Mouse (Mus musculus): ENCODE results near the gene Ndufa3. TPM values are rescaled to one million over a fixed set of nuclear protein-coding genes. Genes with fewer than 3 reads are reported as not detected.
A peak's percentile ranks its signal among the peaks of the same experiment; 100 is the strongest.

Ndufa3 gene
- polyA plus RNA-seq, 1 experiment = 377 TPM

DNA sequence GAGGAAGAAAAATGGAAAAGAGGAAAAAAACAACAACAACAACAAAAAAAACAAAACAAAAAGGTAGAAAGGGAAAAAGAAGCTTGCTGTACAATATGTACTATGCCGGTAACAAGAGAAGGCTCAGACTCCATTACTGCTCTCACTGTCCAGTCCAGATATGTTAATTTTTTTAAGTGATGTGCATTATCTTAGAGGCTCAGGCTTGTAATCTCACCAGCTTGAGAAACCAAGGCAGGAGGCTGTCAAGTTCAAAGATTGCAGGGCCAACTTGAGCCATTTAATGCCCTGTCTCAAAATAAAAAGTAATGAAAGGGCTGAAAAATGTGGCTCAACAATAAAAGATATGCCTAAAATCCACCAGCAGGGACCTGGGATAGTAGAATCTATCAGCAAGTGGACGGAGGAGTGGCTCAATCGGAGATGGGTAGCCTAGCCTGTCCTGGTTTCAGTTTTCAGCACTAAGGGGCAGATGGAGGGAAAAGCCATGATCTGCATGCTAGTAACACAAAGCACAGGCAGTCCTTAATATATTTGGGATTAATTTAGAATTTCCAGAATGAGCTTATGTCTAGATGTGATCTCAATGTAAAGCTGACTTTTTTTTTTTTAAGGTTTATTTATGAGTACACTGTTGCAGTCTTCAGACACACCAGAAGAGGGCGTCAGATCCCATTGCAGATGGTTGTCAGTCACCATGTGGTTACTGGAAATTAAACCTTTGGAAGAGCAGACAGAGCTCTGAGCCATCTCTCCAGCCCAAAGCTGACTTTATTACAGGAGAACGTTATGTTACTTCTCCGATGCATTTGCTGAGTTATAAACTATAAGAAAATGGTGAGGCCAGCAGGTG is 558 bp upstream of the Ndufa3 start:
- Histone ChIP-seq H3K4me3 (replicated peaks; ENCODE audit: control insufficient read depth, low read depth, low read length) (no peak overlapping the region), H3K27ac (ENCODE audit: control insufficient read depth, insufficient read depth, low read depth, low read length, poor library complexity) (no peak overlapping the region), H3K4me1 (ENCODE audit: control insufficient read depth, insufficient read depth, low read length) (no peaks in the 10 kb centered on the region)
- TF ChIP-seq POLR2A (IDR thresholded peaks at IDR 0.05; ENCODE audit: borderline replicate concordance, control insufficient read depth, low read depth, low read length) = no peak
- TF ChIP-seq CTCF (IDR thresholded peaks at IDR 0.05; ENCODE audit: control insufficient read depth, insufficient read depth, low read length) = no peak
- 36% methylated on average over 6 of the region's 6 CpGs for WGBS

DNA sequence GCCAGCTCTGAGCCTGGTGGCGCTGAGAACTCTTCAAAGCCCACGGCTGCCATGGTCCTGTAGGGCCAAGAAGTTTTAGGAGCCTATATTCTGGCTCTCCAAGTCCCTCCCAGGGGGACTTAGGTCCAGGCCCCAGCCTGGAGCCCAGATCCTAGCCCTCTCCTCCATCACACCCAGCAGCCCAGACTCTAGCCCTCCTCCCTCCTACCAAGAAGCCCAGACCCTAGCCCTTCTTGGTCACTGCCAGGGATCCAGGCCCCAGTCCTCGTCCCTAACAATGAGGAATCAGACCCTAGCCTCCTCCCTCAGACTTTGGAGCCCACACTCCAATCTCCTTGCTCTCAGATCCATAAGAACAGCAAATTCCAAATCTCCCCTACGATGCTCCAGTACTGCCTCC is 11.9 kb downstream of the Ndufa3 start:
- H3K4me1 ChIP-seq (ENCODE audit: control insufficient read depth, insufficient read depth, low read length) = peaks cover 2% of the 10 kb centered on the region
- TF ChIP-seq CTCF (IDR thresholded peaks at IDR 0.05; ENCODE audit: control insufficient read depth, insufficient read depth, low read length) (no peak), POLR2A (IDR thresholded peaks at IDR 0.05; ENCODE audit: borderline replicate concordance, control insufficient read depth, low read depth, low read length) (no peak)
- WGBS = 31% methylated on average over 4 of the region's 4 CpGs
- H3K27ac ChIP-seq (ENCODE audit: control insufficient read depth, insufficient read depth, low read depth, low read length, poor library complexity) = peak overlapping the region; percentile 76; the same call in 1 of the 2 replicates
- H3K4me3 ChIP-seq (replicated peaks; ENCODE audit: control insufficient read depth, low read depth, low read length) = peak overlapping the region; percentile 86

DNA sequence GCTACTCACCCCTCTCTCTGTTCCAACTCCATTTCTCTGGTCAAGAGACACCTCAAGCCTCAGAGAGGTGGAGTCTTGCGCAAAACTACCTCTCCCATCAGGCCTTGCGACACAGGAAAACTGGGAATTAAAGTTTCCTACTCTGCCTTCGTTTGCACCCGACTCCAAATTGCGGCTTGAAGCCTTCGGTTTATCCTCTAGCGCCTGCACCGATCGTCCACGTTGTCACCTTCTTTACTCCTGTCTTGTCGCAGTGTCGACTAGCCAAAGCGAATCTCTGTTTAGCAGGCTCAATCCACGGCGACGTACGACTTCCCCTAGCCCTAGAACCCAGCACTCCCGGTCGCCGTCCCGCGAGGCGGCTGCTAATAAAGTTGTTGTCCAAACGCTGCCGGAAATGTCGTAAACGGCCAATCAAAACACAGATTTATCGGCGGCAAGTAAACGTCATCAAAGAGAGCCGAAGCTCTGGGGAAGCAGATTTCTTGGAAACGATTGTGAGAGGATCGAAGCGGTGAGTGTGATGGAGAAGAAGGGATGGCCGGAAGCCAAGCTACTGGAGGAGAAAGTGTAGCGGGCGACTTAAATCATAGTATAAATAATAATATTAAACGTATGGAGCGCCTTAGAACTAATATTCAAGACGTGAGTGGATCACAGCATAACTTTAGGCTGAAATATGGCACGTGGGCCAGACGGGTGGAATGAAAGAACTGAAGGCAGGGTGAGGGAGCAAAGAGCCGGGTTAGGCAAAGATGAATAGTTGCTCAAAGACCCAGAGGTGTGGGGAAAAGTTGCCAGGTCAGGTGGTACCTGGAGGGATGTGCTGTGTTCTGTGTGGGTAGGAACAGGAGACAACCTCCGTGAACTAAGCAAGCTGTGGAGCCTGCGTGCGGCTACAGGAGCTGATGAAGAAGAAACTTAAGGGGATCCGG is 12.6 kb downstream of the Ndufa3 start, which contains the start of the genes Tfpt and Prpf31:
Gene Tfpt, minus strand, starts transcription at position 387 of the 935 bp plus-strand sequence.
Gene Prpf31, plus strand, starts transcription at position 443 of the 935 bp plus-strand sequence.
- Histone ChIP-seq H3K4me3 (replicated peaks; ENCODE audit: control insufficient read depth, low read depth, low read length) (peak within 1 kb of the TSS; percentile 86), H3K27ac (ENCODE audit: control insufficient read depth, insufficient read depth, low read depth, low read length, poor library complexity) (peak within 1 kb of the TSS; percentile 76), H3K4me1 (ENCODE audit: control insufficient read depth, insufficient read depth, low read length) (peaks cover 2% of the 10 kb centered on the region)
- under 1% methylated on average over 47 of the region's 47 CpGs for WGBS
- no peak for TF ChIP-seq CTCF (IDR thresholded peaks at IDR 0.05; ENCODE audit: control insufficient read depth, insufficient read depth, low read length)
- 0 out of 2 replicates have a peak, but pooled peaks have one; percentile 39 for TF ChIP-seq POLR2A (IDR thresholded peaks at IDR 0.05; ENCODE audit: borderline replicate concordance, control insufficient read depth, low read depth, low read length)

DNA sequence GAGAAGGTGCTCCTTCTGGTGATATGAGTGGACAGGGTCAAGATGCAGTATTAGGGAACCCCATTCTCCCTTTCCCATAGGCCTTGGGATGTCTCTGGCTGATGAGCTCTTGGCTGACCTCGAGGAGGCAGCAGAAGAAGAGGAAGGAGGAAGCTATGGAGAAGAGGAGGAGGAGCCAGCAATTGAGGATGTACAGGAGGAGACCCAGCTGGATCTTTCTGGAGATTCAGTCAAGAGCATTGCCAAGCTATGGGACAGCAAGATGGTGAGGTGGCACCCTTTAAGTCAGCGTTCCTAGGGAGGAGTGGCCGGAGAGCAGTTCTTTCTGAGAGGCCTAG is 13.3 kb downstream of the Ndufa3 start:
- 53% methylated on average over 3 of the region's 3 CpGs for WGBS
- Histone ChIP-seq H3K27ac (ENCODE audit: control insufficient read depth, insufficient read depth, low read depth, low read length, poor library complexity) (no peak overlapping the region), H3K4me3 (replicated peaks; ENCODE audit: control insufficient read depth, low read depth, low read length) (peak overlapping the region; percentile 86), H3K4me1 (ENCODE audit: control insufficient read depth, insufficient read depth, low read length) (peaks cover 2% of the 10 kb centered on the region)
- TF ChIP-seq POLR2A (IDR thresholded peaks at IDR 0.05; ENCODE audit: borderline replicate concordance, control insufficient read depth, low read depth, low read length) = no peak
- no peak; the same call in 1 of the 2 replicates for TF ChIP-seq CTCF (IDR thresholded peaks at IDR 0.05; ENCODE audit: control insufficient read depth, insufficient read depth, low read length)

DNA sequence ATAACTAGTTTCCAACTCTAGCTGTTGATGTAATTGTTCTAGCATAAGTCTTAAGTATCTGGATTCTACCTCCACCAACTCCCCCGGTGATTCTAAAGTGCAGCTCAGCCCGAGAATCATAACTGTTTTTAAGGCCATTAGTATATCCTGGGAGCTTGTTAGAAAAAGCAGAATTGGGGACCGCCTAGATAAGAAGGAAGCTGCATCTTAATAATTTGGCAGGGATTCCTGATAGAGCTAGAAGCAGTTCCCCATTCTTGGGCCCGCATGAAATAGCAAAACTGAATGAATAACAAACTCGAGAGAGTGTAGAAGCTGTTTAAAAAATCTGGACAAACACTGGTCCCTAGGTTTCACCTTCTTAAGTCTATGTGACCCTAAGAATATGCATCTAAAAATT is 26.2 kb downstream of the Ndufa3 start:
- TF ChIP-seq CTCF (IDR thresholded peaks at IDR 0.05; ENCODE audit: control insufficient read depth, insufficient read depth, low read length) (no peak), POLR2A (IDR thresholded peaks at IDR 0.05; ENCODE audit: borderline replicate concordance, control insufficient read depth, low read depth, low read length) (no peak)
- Histone ChIP-seq H3K27ac (ENCODE audit: control insufficient read depth, insufficient read depth, low read depth, low read length, poor library complexity) (no peak overlapping the region), H3K4me1 (ENCODE audit: control insufficient read depth, insufficient read depth, low read length) (peaks cover 5% of the 10 kb centered on the region), H3K4me3 (replicated peaks; ENCODE audit: control insufficient read depth, low read depth, low read length) (no peak overlapping the region)
- WGBS = 8% methylated on average over 5 of the region's 5 CpGs

DNA sequence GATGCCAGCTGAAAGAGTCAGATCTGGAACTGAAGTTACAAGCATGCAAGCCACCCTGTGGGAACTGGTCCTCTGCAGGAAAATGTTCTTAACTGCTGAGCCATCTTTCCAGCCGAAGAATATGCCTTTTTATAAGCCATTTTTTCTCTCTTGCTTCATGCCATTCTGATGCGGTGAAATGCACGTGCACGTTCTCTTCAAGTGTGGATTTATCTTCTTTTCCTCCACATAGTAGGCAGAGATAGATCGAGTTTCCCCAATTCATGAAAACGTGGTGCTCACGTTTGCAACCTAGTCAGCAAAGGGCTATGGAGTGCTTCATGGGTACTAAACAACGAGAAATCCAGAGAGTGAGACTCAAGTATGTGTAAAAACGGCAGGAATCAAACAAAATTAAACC is 26.7 kb downstream of the Ndufa3 start:
- 6% methylated on average over 9 of the region's 9 CpGs for WGBS
- Histone ChIP-seq H3K4me3 (replicated peaks; ENCODE audit: control insufficient read depth, low read depth, low read length) (no peak overlapping the region), H3K4me1 (ENCODE audit: control insufficient read depth, insufficient read depth, low read length) (peaks cover 5% of the 10 kb centered on the region), H3K27ac (ENCODE audit: control insufficient read depth, insufficient read depth, low read depth, low read length, poor library complexity) (no peak overlapping the region)
- no peak for TF ChIP-seq CTCF (IDR thresholded peaks at IDR 0.05; ENCODE audit: control insufficient read depth, insufficient read depth, low read length)
- TF ChIP-seq POLR2A (IDR thresholded peaks at IDR 0.05; ENCODE audit: borderline replicate concordance, control insufficient read depth, low read depth, low read length) = no peak

DNA sequence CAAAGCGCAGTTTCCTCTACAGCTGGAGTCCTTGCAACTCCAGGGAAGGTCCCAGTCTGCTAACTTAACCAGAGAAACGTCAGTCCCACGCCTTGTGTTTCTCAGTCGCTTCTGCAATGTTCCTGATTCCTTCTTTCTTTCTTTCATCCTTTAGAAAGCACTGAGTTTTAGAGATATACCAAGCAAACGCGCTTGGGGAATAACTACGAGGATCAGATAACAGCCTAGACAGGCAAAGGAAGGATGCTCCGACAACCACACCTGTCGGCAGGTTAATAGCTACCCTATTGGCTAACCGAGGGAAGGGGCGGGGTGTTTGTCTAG is 27.1 kb downstream of the Ndufa3 start:
- Histone ChIP-seq H3K4me3 (replicated peaks; ENCODE audit: control insufficient read depth, low read depth, low read length) (peak overlapping the region; percentile 47), H3K4me1 (ENCODE audit: control insufficient read depth, insufficient read depth, low read length) (peaks cover 5% of the 10 kb centered on the region), H3K27ac (ENCODE audit: control insufficient read depth, insufficient read depth, low read depth, low read length, poor library complexity) (peak overlapping the region; percentile 41; the same call in 1 of the 2 replicates)
- TF ChIP-seq CTCF (IDR thresholded peaks at IDR 0.05; ENCODE audit: control insufficient read depth, insufficient read depth, low read length) = no peak
- no peak for TF ChIP-seq POLR2A (IDR thresholded peaks at IDR 0.05; ENCODE audit: borderline replicate concordance, control insufficient read depth, low read depth, low read length)
- 0% methylated on average over 11 of the region's 11 CpGs for WGBS
